Mouse (Mus musculus): ENCODE measurements around the gene Cacna1s. TPM values are rescaled to one million over a fixed set of nuclear protein-coding genes. Genes with fewer than 3 reads are reported as not detected.

Gene Cacna1s
- total RNA-seq, 4 experiments from 2014 or later: 0.37 to 1.9 (median 0.79) TPM

Other genes with a start within 250 kb of the Cacna1s start
- gene Lad1, start 234.2 kb upstream of the Cacna1s start, total RNA-seq (2022): 1 to 10 TPM; 1.0 to 2.0 (median 1.0) TPM
- gene Tnnt2, start 216.4 kb upstream of the Cacna1s start, total RNA-seq (2022): 1 to 10 TPM; 2.7 to 6.2 (median 3.1) TPM
- gene Pkp1, start 133.5 kb upstream of the Cacna1s start, total RNA-seq (2022): not detected
- gene Igfn1, start 46.4 kb upstream of the Cacna1s start, total RNA-seq (2022): under 1 TPM; 0.35 to 0.61 (median 0.38) TPM
- 10 to 100 TPM; 71.4 to 79.2 (median 73.5) TPM for gene Tmem9, start 44.6 kb upstream of the Cacna1s start, total RNA-seq (2022)
- gene Ascl5, start 1.9 kb upstream of the Cacna1s start, total RNA-seq (2022): not detected
- 10 to 100 TPM; 42.0 to 44.3 (median 42.9) TPM for gene Kif21b, start 78.6 kb downstream of the Cacna1s start, total RNA-seq (2022)
- 1 to 10 TPM in 2 of 4 experiments, under 1 TPM in 2; 0.71 to 3.1 (median 2.0) TPM for gene Mroh3, start 160.1 kb downstream of the Cacna1s start, total RNA-seq (2022)
- 1 to 10 TPM; 2.3 to 3.7 (median 3.0) TPM for gene Inava, start 181.5 kb downstream of the Cacna1s start, total RNA-seq (2022)
- gene Gpr25, start 208.1 kb downstream of the Cacna1s start, total RNA-seq (2022): 1 to 10 TPM; 3.2 to 6.6 (median 3.9) TPM